8 mouse cellular contexts compared by ENCODE assay signal in genomic region chr2:26483230-26483869, GRCm38 (mm10). TPM values are rescaled to one million over a fixed set of nuclear protein-coding genes. Genes with fewer than 3 reads are reported as not detected.
DNase-seq lines count a peak whose midpoint lies in the region; ATAC-seq and TF ChIP-seq lines count a peak whose summit lies in the region.

No protein-coding gene starts in this region.

- no peaks in the 10 kb centered on the region for H3K27me3 ChIP-seq in hindbrain, embryonic 11.5 days (ENCODE audit: control insufficient read depth, insufficient read depth, low read length)
- H3K27me3 ChIP-seq in megakaryocyte, embryonic 14.5 days (replicated peaks): peaks cover 91% of the 10 kb centered on the region
- no peaks in the 10 kb centered on the region for H3K27me3 ChIP-seq in stomach, embryonic 15.5 days (replicated peaks)
- no peaks in the 10 kb centered on the region for H3K27me3 ChIP-seq in cerebellum, adult 2 months (ENCODE audit: control insufficient read depth, insufficient read depth, low read length)

- H3K36me3 ChIP-seq in hindbrain, embryonic 11.5 days (ENCODE audit: control insufficient read depth, insufficient read depth, low read length): peaks cover 28% of the 10 kb centered on the region
- H3K36me3 ChIP-seq in megakaryocyte, embryonic 14.5 days (replicated peaks; ENCODE audit: low read length): peaks cover 41% of the 10 kb centered on the region
- H3K36me3 ChIP-seq in stomach, embryonic 15.5 days: peaks cover 32% of the 10 kb centered on the region

- H3K27ac ChIP-seq in hindbrain, embryonic 11.5 days (ENCODE audit: low read depth, low read length): peak overlapping the region; percentile 48
- peak overlapping the region; percentile 86 for H3K27ac ChIP-seq in stomach, embryonic 15.5 days
- no peak overlapping the region for H3K27ac ChIP-seq in cerebellum, adult 2 months (ENCODE audit: insufficient read depth, low read length)

- ATAC-seq in hindbrain, embryonic 11.5 days (ENCODE audit: low FRiP score): no peak
- no peak for ATAC-seq in stomach, embryonic 15.5 days (ENCODE audit: insufficient read depth, low FRiP score, low read depth)

- no peak overlapping the region for H3K9ac ChIP-seq in hindbrain, embryonic 11.5 days (ENCODE audit: low read depth, low read length)
- H3K9ac ChIP-seq in stomach, embryonic 15.5 days: no peak overlapping the region

- H3K4me2 ChIP-seq in hindbrain, embryonic 11.5 days (replicated peaks; ENCODE audit: low read depth, low read length): no peak overlapping the region
- H3K4me2 ChIP-seq in stomach, embryonic 15.5 days: peak overlapping the region; percentile 38

- no peak overlapping the region for H3K4me3 ChIP-seq in hindbrain, embryonic 11.5 days (ENCODE audit: low read depth, low read length)
- H3K4me3 ChIP-seq in megakaryocyte, embryonic 14.5 days (replicated peaks): peak overlapping the region; percentile 83
- H3K4me3 ChIP-seq in stomach, embryonic 15.5 days (replicated peaks): no peak overlapping the region
- H3K4me3 ChIP-seq in cerebellum, adult 2 months (replicated peaks; ENCODE audit: insufficient read depth, low read depth, low read length): no peak overlapping the region

- peaks cover 59% of the 10 kb centered on the region for H3K4me1 ChIP-seq in hindbrain, embryonic 11.5 days (replicated peaks; ENCODE audit: control insufficient read depth, insufficient read depth, low read length)
- peaks cover 61% of the 10 kb centered on the region for H3K4me1 ChIP-seq in megakaryocyte, embryonic 14.5 days
- peaks cover 61% of the 10 kb centered on the region for H3K4me1 ChIP-seq in stomach, embryonic 15.5 days
- peaks cover 3% of the 10 kb centered on the region; the same call in 1 of the 2 replicates for H3K4me1 ChIP-seq in cerebellum, adult 2 months (ENCODE audit: control insufficient read depth, insufficient read depth, low read length)

- no peak for TF ChIP-seq CTCF in cerebellum, adult 2 months (IDR thresholded peaks at IDR 0.05; ENCODE audit: borderline replicate concordance, insufficient read depth, low read depth, low read length)

- peak; percentile 4 for DNase-seq in thymus, postnatal 14 days
- DNase-seq in thymus, postnatal 0 days (ENCODE audit: low spot score): no peak
- no peak for DNase-seq in hindbrain, embryonic 11.5 days (ENCODE audit: low spot score)
- DNase-seq in cerebellum, adult 11-12 months: no peak
- DNase-seq in cerebellum, adult 2 months: no peak
- DNase-seq in cerebellum, postnatal 14 days: no peak

- no peak for TF ChIP-seq POLR2A in cerebellum, adult 2 months (IDR thresholded peaks at IDR 0.05; ENCODE audit: borderline replicate concordance, insufficient read depth, low read length)

- H3K9me3 ChIP-seq in hindbrain, embryonic 11.5 days (ENCODE audit: control insufficient read depth, low read length): no peaks in the 10 kb centered on the region
- H3K9me3 ChIP-seq in megakaryocyte, embryonic 14.5 days: no peaks in the 10 kb centered on the region
- H3K9me3 ChIP-seq in stomach, embryonic 15.5 days: no peaks in the 10 kb centered on the region

- WGBS in hindbrain, embryonic 11.5 days: 64% methylated on average over 13 of the region's 13 CpGs
- 43% methylated on average over 13 of the region's 13 CpGs for WGBS in stomach, embryonic 15.5 days
- WGBS in cerebellum, adult 2 months: 61% methylated on average over 13 of the region's 13 CpGs

RNA-seq across cellular contexts. Expression of gene Notch1, which starts 33.1 kb away (rescaled TPM):
- 44.3 and 54.9 TPM in 2 replicates for polyA plus RNA-seq in thymus, postnatal 0 days (2015; fragmentation: Nextera tagmentation; extraction: Ambion mirVana)
- 48.9 and 66.8 TPM in 2 replicates for polyA plus RNA-seq in hindbrain, embryonic 11.5 days (2014; fragmentation: Nextera tagmentation; extraction: Ambion mirVana)
- 1.2 and 4.2 TPM in 2 replicates for polyA plus RNA-seq in megakaryocyte, embryonic 14.5 days (2012; ENCODE audit: insufficient read depth, low replicate concordance)
- 16.1 and 17.9 TPM in 2 replicates for polyA plus RNA-seq in stomach, embryonic 15.5 days (2015; fragmentation: Nextera tagmentation; extraction: Ambion mirVana)
- polyA plus RNA-seq in cerebellum, adult 2 months (2012; rRNA removed): 10.5 and 11.6 TPM in 2 replicates

RNA-seq across cellular contexts. Expression of gene Sec16a, which starts 38.3 kb away (rescaled TPM):
- polyA plus RNA-seq in thymus, postnatal 0 days (2015; fragmentation: Nextera tagmentation; extraction: Ambion mirVana): 12.4 and 12.9 TPM in 2 replicates
- 29.6 and 31.2 TPM in 2 replicates for polyA plus RNA-seq in hindbrain, embryonic 11.5 days (2014; fragmentation: Nextera tagmentation; extraction: Ambion mirVana)
- polyA plus RNA-seq in megakaryocyte, embryonic 14.5 days (2012; ENCODE audit: insufficient read depth, low replicate concordance): 7.6 and 26.1 TPM in 2 replicates
- 22.3 and 24.0 TPM in 2 replicates for polyA plus RNA-seq in stomach, embryonic 15.5 days (2015; fragmentation: Nextera tagmentation; extraction: Ambion mirVana)
- 43.2 and 44.6 TPM in 2 replicates for polyA plus RNA-seq in cerebellum, adult 2 months (2012; rRNA removed)
